Mouse (Mus musculus) embryonic facial prominence, embryonic 11.5 days (tissue): ENCODE data around the gene Sec23a. TPM values are rescaled to one million over a fixed set of nuclear protein-coding genes. Genes with fewer than 3 reads are reported as not detected.
A peak's percentile ranks its signal among the peaks of the same experiment; 100 is the strongest.
"Not testable (repeated sequence)": the region's sequence is repeated elsewhere in the genome, so short reads cannot be mapped to it uniquely, and the experiment has no call there.

Source experiments
- ATAC-seq: fragments of 200-750 bp; cut with Nextera tagmentation; replicated peaks from 2 replicates; pipeline ENCODE4 v1.8.0; 2017; ENCODE audit warnings: low read depth; ENCODE audit not compliant: insufficient number of reproducible peaks, low FRiP score, low TSS enrichment
- DNase-seq: peaks from one replicate; pipeline ENCODE4 v3.0.0-alpha.2; 2015; ENCODE audit warnings: low spot score
- H3K27ac ChIP-seq: fragments of 300-500 bp; sonication (generic); replicated peaks from 2 replicates; pipeline ENCODE4 v1.5.1; 2014; ENCODE audit warnings: mild to moderate bottlenecking, low read depth, low read length, control low read depth
- H3K27me3 ChIP-seq: fragments of 300-500 bp; sonication (generic); 2 replicates; pipeline ENCODE4 v1.6.1; 2014; ENCODE audit warnings: mild to moderate bottlenecking, low read length, moderate library complexity, mixed read lengths; ENCODE audit not compliant: control insufficient read depth, insufficient read depth
- H3K36me3 ChIP-seq: fragments of 300-500 bp; sonication (generic); replicated peaks from 2 replicates; pipeline ENCODE4 v1.6.1; 2014; ENCODE audit warnings: low read depth, mild to moderate bottlenecking, low read length, moderate library complexity, mixed read lengths; ENCODE audit not compliant: control insufficient read depth, insufficient read depth
- H3K4me1 ChIP-seq: fragments of 300-500 bp; sonication (generic); 2 replicates; pipeline ENCODE4 v1.6.1; 2014; ENCODE audit warnings: low read length, mixed read lengths; ENCODE audit not compliant: control insufficient read depth, insufficient read depth
- H3K4me2 ChIP-seq: fragments of 300-500 bp; sonication (generic); 2 replicates; pipeline ENCODE4 v1.6.1; 2014; ENCODE audit warnings: low read depth, mild to moderate bottlenecking, control low read depth, low read length, moderate library complexity
- H3K4me3 ChIP-seq: fragments of 300-500 bp; sonication (generic); 2 replicates; pipeline ENCODE4 v1.5.1; 2014; ENCODE audit warnings: low read depth, low read length, control low read depth
- H3K9ac ChIP-seq: fragments of 300-500 bp; sonication (generic); replicated peaks from 2 replicates; pipeline ENCODE4 v1.6.1; 2014; ENCODE audit warnings: mild to moderate bottlenecking, control low read depth, low read length
- H3K9me3 ChIP-seq: fragments of 300-500 bp; sonication (generic); replicated peaks from 2 replicates; pipeline ENCODE4 v1.6.1; 2016; ENCODE audit warnings: mild to moderate bottlenecking, low read length, inconsistent platforms, mixed read lengths; ENCODE audit not compliant: control insufficient read depth
- WGBS: fragments of 180-500 bp; shearing (Covaris S2); extraction: QIAGEN DNeasy Blood & Tissue Kit; methylation state at CpG from one replicate; pipeline ENCODE4 v1.1.7; 2014; 5-methylcytosine and 5-hydroxymethylcytosine counted together
- polyA plus RNA-seq: library from polyadenylated mRNA; unstranded; fragments of >200 nt; fragmentation: Nextera tagmentation; extraction: Ambion mirVana; gene quantifications from 2 replicates; pipeline ENCODE4 v1.2.1, GENCODE M21; 2014

Sec23a gene
- 89.9 and 94.7 TPM in 2 replicates for polyA plus RNA-seq

DNA sequence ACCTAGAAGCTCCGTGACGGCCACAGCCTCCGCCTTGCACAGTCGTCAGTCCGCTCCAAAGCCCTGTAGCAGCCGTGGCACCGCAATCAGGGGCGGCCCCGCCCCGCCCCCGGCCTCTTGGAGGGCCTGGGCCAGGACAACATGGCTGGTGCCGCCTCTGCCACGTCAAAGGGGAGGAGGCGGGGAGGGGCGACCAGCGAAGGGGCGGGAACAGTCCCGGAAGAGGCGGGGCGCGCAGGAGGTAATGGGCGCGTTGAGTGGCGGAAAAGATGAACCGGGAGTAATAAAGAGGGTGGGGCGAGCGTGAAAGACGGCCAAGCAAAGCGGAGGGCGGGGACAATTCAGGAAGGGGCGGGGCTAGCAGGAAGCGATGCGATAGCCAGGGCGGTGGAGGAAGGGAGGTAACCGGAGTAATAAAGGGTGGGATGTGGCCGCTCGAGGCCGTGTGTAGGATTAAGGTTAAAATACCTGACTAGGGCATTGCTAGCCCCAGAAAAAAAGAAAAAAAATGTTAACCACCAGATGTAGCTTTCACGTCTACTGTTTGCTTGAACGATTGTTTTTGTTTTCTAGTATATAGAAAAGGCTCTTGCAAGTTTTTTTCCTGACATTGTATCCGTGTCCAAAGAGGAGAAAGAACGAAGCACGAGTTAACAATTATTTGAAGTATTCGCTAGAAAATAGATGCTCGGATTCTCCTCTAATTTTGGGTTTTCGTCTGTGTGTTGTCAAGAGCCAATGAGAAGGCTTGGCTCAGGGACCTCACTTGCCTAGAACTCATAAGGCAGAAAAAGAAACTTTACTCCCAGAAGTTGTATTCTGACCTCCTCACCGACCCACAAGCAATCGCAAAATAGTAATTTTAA is at the start of gene Sec23a:
Gene Sec23a (minus strand): TSS at position 174 of the 866 bp plus-strand sequence.
- no peaks in the 10 kb centered on the region for H3K4me1 ChIP-seq
- H3K9ac ChIP-seq = peak within 1 kb of the TSS; percentile 80
- H3K4me3 ChIP-seq = peak within 1 kb of the TSS; percentile 77
- peak within 1 kb of the TSS; percentile 68; the same call in 1 of the 2 replicates for H3K27ac ChIP-seq
- peak within 1 kb of the TSS; percentile 74 for H3K4me2 ChIP-seq
- DNase-seq (peak; percentile 99), ATAC-seq (peak; percentile 98)
- H3K9me3 ChIP-seq = no peaks in the 10 kb centered on the region
- H3K36me3 ChIP-seq = no peaks in the 10 kb centered on the region
- under 1% methylated on average over 48 of the region's 48 CpGs for WGBS
- H3K27me3 ChIP-seq = no peaks in the 10 kb centered on the region

DNA sequence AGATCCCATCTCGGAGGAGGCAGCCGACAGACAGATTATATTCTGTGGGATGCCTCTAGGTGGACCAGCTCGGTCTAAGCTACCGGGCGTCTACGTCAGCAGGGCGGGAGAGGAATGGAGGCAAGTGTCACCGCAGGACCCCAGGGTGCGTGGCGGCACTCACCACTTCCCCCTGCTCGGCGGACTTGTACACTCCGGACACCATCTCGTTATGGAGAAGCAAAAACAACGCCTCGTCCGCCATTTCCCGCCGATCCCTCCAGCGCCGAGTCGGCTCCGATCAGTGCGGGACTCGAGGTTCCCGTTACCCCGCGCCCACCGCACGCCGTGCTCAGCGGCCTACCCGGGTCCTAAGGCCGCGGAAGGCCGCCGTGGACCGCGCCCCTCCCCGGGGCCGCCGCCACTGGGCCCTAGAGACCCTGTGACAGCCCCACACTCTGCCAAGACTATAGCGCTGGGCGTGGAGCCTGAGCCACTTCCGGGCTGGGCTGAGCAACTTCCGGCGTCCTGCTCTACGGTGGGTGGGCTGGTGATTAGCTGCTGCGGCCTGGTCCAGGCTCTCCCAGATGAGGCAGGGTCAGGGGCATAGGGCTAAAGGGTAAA is 49.3 kb upstream of the Sec23a start, which contains the start of gene Trappc6b:
Gene Trappc6b (minus strand): TSS at position 480 of the 603 bp plus-strand sequence.
- no peaks in the 10 kb centered on the region for H3K27me3 ChIP-seq
- peak; percentile 97 for ATAC-seq
- no peaks in the 10 kb centered on the region for H3K9me3 ChIP-seq
- peak within 1 kb of the TSS; percentile 72 for H3K4me2 ChIP-seq
- peak within 1 kb of the TSS; percentile 78 for H3K27ac ChIP-seq
- DNase-seq = peak; percentile 87
- under 1% methylated on average over 49 of the region's 49 CpGs for WGBS
- peak within 1 kb of the TSS; percentile 78 for H3K4me3 ChIP-seq
- peak within 1 kb of the TSS; percentile 94 for H3K9ac ChIP-seq
- no peaks in the 10 kb centered on the region; the same call in 1 of the 2 replicates for H3K36me3 ChIP-seq
- H3K4me1 ChIP-seq = no peaks in the 10 kb centered on the region

DNA sequence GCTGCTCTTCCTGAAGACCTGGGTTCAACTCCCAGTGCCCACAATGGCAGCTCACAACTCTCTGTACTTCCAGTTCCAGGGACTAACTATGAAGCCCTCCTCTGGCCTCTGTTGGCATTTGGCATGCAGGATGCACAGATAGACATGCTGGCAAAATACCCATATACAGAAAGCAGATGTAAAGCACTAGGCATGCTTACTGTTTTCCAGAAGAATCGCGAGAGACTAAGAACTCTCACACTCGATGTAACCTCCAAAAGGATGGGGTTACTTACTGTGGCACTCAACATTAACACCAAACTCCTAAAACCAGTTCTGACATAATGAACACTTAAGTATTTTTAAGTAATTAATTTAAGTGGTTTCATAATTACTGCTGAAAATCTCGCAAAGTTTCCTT is 48.5 kb upstream of the Sec23a start:
- DNase-seq (no peak), ATAC-seq (no peak)
- 59% methylated on average over 4 of the region's 4 CpGs for WGBS
- H3K4me2 ChIP-seq = peak overlapping the region; percentile 72
- H3K9ac ChIP-seq = peak overlapping the region; percentile 94
- no peaks in the 10 kb centered on the region; the same call in 1 of the 2 replicates for H3K36me3 ChIP-seq
- H3K27ac ChIP-seq = no peak overlapping the region
- peak overlapping the region; percentile 78 for H3K4me3 ChIP-seq
- no peaks in the 10 kb centered on the region for H3K27me3 ChIP-seq
- H3K4me1 ChIP-seq = no peaks in the 10 kb centered on the region
- H3K9me3 ChIP-seq = no peaks in the 10 kb centered on the region

DNA sequence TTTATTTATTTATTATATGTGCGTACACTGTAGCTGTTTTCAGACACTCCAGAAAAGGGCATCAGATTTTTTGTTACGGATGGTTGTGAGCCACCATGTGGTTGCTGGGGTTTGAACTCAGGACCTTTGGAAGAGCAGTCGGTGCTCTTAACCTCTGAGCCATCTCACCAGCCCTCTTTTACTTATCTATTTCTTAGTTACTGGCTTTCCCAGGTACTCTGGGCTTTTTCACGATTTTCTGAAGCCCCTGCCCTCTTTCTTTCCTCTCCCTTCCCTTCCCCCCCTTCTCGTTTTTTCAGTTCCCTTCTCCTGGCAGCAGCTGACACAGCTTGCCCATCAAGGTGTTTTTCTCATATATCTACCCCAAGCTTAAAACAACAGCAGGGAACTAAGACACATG is 46.4 kb upstream of the Sec23a start:
- H3K36me3 ChIP-seq = not testable (repeated sequence)

DNA sequence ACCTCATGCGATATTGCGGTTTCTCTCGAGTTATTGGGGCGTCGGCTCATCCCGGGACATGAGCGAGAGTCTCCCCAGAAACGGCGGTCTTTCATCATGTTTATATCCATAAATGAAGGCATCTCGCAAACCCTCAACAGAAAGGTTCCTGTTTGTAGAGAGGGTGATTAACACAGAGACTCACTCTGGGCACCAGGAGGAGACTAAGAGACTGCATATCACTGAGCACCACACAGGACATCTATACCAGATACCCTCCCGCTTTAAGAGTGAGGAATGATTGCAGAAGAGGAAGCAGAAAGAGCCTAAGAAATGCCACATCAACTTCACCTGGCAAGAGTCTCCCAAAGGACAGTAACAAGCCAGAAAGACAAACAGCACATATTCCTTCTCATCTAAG is 44.4 kb upstream of the Sec23a start:
- WGBS = 98% methylated on average over 11 of the region's 11 CpGs
- H3K4me1 ChIP-seq = no peaks in the 10 kb centered on the region
- no peaks in the 10 kb centered on the region for H3K27me3 ChIP-seq
- no peak overlapping the region for H3K27ac ChIP-seq
- H3K36me3 ChIP-seq = no peaks in the 10 kb centered on the region; the same call in 1 of the 2 replicates
- ATAC-seq = no peak
- H3K9me3 ChIP-seq = no peaks in the 10 kb centered on the region
- H3K9ac ChIP-seq = no peak overlapping the region
- no peak overlapping the region for H3K4me3 ChIP-seq
- H3K4me2 ChIP-seq = no peak overlapping the region
- DNase-seq = no peak

More for the DNA sequence above, 46.4 kb upstream of the Sec23a start:
- not testable (repeated sequence) for H3K27ac ChIP-seq, H3K4me3 ChIP-seq, H3K9ac ChIP-seq, H3K4me1 ChIP-seq, H3K9me3 ChIP-seq, H3K4me2 ChIP-seq, H3K27me3 ChIP-seq, ATAC-seq, DNase-seq
- 78% methylated on average over 5 of the region's 5 CpGs for WGBS

DNA sequence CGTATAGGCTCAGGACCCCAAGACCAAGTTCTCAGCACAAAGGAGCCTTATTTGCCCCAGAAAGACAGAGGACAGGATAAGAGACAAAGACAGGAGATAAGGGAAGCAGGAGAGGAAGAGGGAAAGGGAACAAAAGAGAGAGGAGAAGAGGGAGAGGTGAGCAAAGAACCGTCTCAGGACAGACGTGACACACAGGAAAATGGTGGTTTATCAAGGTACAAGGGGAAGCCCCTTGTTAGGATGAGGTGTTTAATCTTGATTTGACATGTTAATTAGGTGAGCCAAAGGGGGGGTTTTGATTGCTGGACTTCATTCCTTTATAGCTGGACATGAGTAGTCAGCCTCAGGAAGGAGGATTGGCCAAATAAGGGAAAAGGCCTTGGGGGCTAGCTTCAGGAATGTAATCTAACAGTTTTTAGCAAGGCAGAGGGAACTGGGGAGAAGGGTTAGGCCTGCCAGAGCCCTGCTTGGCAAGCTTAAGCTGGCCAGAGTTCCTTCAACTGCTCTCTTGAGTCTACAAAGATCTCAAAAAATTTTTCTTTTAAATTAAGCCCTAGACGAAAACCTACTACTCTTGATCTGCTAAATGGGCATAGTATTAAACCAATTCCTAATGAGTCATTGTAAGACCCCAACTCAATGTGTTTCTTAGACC is 43.5 kb upstream of the Sec23a start:
- Histone ChIP-seq H3K4me3 (no peak overlapping the region), H3K9me3 (no peaks in the 10 kb centered on the region), H3K4me1 (no peaks in the 10 kb centered on the region), H3K36me3 (no peaks in the 10 kb centered on the region; the same call in 1 of the 2 replicates), H3K4me2 (no peak overlapping the region), H3K9ac (no peak overlapping the region), H3K27ac (no peak overlapping the region), H3K27me3 (no peaks in the 10 kb centered on the region)
- no peak for ATAC-seq
- 89% methylated on average over 4 of the region's 4 CpGs for WGBS
- DNase-seq = no peak

DNA sequence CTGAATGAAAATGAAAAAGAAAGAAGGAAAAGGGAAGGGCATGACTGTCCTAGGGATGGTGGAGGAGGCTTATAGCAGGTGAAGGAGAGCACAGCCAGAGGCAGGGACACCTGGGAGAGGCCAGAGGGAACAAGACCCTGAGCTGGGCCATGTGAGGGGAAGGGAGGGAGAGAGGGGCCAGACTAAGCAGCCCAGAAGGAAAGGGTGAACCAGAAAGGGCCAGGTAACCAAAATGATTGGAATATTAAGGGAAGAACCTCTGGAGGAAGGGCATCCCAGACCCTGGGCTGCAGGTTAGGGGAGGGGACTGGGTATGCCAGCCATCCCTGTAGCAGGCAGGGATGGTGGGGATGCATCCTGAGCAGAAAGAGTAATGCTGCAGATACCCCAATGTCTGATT is 42.2 kb upstream of the Sec23a start:
- H3K36me3 ChIP-seq = no peaks in the 10 kb centered on the region; the same call in 1 of the 2 replicates
- no peak overlapping the region for H3K4me3 ChIP-seq
- H3K27me3 ChIP-seq = no peaks in the 10 kb centered on the region
- H3K9me3 ChIP-seq = no peaks in the 10 kb centered on the region
- no peak overlapping the region for H3K27ac ChIP-seq
- no peak overlapping the region for H3K9ac ChIP-seq
- ATAC-seq (no peak), DNase-seq (no peak)
- H3K4me1 ChIP-seq = no peaks in the 10 kb centered on the region
- H3K4me2 ChIP-seq = no peak overlapping the region
